Mouse (Mus musculus): ENCODE data around the gene Bzw2.

- TF ChIP-seq CTCF (IDR thresholded peaks at IDR 0.05; ENCODE audit: control insufficient read depth, insufficient read depth, insufficient read length) (no peak), USF1 (IDR thresholded peaks at IDR 0.05; ENCODE audit: low read depth) (no peak), CEBPB (IDR thresholded peaks at IDR 0.05; ENCODE audit: low read depth) (no peak)
Observed at GRCm38 (mm10) chr12:36190343-36190742, 32.5 kb upstream of the Bzw2 start.
